Mouse (Mus musculus) CD4-positive naive resting alpha-beta T cell, adult 76 days (primary cell): ENCODE measurements around the gene Arl6ip1. TPM values are rescaled to one million over a fixed set of nuclear protein-coding genes. Genes with fewer than 3 reads are reported as not detected.

Experiments
- total RNA-seq: library from RNA; stranded (reverse); gene quantifications from one replicate; pipeline ENCODE4 v1.2.4, GENCODE M21; 2023

Arl6ip1 gene
- total RNA-seq, result 119 TPM

DNA sequence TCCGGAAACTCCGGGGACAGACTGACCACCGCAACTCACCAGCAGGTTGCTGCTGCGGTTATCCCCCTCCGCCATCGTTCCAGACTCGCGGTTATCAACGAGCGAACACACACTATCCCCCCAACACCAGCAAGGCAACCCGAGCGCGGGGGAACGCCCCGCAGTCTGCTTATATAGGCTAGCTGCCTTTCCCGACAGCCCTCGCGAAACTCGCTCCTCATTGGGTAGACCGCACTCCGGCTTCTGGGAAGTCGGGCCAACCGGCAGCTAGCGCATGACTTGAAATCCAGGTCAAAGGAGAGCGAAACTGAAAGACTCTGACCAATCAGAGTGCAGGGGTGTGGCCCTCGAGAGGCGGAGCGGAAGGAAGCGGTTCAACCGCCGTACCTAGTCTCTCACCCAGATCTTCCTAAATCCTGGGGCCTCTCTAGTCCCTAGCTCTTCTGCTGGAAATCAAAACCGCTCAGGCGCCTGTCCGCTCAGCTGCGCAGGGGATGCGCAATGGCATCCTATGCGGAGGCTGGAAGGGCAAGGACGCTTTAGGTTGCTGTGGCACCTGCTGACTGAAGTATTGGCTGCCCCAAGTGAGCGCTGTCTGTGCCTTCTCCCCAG is at the start of gene Arl6ip1:
Arl6ip1 (minus strand) TSS at position 233 of the 612 bp plus-strand sequence.

DNA sequence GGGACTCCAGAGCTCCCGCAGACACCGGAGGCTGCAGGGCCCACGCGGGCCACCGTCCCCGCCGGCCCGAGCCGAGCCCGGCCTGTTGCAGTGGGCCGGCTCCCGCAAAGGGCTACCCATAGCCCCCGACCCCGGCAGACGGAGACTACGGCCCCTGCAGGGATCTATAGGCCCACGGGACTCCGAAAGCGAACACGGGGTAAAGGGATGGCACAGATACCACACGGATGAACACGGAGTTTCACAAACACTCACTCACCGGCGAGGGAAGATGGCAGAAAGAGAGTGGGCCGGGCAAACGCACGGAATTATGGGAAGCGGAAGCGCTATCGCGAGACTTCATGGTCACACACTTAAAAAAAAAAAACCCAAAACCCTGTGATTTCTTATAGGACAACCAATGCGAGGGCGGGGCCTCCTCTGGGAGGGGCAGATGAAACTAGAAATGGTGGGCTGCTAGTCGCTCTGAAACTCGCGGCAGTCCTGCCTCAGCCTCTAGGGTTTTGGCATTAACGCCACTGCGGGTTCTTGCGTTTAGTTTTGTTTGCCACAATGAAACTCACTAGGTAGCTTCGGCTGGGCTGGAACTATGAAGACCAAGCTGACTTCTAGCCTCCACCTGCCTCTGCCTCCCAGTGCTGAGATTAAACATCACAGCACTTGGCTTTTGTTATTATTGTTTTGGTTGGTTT is 13.4 kb downstream of the Arl6ip1 start, which contains the start of gene Rps15a:
Rps15a (minus strand) TSS at position 312 of the 692 bp plus-strand sequence.

Other genes starting within 250 kb of the Arl6ip1 start
- 3,325 TPM for gene Rps15a, start 13.5 kb downstream of the Arl6ip1 start, total RNA-seq
- 244 TPM for gene Smg1, start 114.0 kb upstream of the Arl6ip1 start, total RNA-seq